Mouse (Mus musculus) telencephalon, adult 2 months (tissue): ENCODE data around the gene Gm6401.
"Not testable (repeated sequence)": the region's sequence is repeated elsewhere in the genome, so short reads cannot be mapped to it uniquely, and the experiment has no call there.

Experiments used
- DNase-seq: peaks from one replicate; pipeline ENCODE4 v3.0.0-alpha.2; 2011; ENCODE audit warnings: low read depth, low spot score

Gene Gm6401

DNA sequence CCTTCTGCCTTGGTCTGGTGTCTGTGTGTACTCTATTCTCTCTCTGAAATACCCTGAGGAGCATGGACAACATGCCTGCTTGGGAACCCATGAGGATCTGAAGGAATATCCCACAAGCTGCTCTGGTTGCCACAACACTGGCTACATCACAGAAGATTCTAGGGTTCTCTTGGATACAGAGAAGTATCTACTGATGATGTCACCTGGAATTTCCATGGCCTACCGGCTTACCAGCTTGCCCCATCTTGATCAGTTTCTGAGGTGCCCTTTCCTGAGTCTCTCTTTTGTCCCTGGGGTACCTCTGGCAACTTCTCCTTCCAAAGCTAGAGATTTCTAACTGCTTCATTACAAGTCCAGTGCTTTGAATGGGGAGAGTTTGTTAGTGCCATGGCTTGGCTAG lies at the start of gene Gm6401:
TSS of gene Gm6401 (minus strand) at position 101 of the 400 bp plus-strand sequence.
- not testable (repeated sequence) for DNase-seq

DNA sequence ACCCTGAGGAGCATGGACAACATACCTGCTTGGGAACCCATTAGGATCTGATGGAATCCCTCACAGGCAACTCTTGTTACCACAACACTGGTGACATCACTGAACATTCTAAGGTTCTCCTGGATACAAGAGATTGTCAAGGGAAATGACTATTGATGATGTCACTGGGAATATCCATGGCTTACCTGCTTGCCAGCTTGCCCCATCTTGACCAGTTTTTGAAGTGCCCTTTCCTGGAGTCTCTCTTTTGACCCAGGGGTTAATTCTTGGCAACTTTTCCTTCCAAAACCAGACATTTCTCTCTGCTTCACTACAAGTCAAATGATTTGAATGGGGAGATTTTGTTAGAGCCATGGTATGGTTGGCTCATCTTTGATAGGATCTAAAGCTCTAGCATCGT lies 15.5 kb upstream of the Gm6401 start, which contains the start of gene Gm3543:
TSS of gene Gm3543 (minus strand) at position 101 of the 400 bp plus-strand sequence.
- DNase-seq: not testable (repeated sequence)

DNA sequence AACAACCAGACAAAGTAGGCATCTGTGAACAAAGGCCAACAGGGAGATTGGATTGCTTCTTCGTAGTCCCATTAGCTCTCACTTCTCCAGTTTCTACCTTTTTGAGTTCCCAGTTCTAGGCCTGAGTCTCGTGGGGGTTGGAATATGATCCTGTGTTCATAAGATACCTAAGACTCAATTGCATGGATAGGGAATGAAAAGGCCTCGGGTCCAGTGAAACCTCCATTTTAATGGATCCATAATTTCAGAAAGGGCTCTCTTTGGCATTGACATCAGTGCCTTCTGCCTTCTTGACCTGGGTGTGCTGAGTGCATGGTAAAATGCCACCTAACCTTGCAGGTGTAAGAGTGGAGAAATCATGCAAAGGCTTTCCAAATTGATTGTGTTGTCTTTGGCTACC lies 869 bp upstream of the Gm6401 start:
- DNase-seq: not testable (repeated sequence)

DNA sequence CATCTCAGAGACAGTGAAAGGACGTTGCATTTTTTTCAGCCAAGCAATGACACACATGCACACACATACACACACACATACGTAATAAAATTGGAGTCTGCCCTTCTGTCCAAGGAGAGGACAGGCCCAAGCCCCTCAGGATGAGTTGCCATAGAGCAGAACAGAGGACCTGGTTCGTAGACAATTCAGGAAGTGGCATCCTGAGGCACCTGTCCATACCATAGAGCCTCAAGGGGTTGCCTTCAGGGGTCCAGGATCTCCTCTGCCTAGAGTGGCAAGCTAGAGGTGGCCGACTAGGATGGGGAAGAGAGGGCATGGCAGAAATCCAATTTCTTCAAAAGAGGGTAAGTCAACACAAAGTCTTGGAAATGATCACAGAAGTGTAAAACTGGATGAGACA lies 3.6 kb downstream of the Gm6401 start:
- DNase-seq: not testable (repeated sequence)

DNA sequence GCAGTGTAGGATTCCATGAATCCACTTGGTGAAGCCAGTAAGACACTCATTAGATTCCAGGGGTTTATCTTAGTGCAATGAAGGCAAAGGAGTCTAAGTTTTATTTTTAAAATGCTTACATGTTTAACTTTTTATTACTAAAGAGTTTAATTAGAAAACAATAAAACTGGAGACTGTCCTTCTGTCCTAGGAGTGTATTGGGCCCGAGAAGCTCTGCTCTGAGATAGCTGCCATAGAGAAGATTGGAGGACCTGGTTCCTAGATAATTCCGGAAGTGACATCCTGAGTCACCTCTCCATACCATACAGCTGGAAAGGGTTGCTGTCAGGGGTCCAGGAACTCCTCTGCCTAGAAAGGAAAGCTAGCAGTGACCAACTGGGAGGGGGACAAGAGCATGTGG lies 24.0 kb downstream of the Gm6401 start, which contains the start of gene 1700024B05Rik:
TSS of gene 1700024B05Rik (plus strand) at position 301 of the 400 bp plus-strand sequence.
- not testable (repeated sequence) for DNase-seq

DNA sequence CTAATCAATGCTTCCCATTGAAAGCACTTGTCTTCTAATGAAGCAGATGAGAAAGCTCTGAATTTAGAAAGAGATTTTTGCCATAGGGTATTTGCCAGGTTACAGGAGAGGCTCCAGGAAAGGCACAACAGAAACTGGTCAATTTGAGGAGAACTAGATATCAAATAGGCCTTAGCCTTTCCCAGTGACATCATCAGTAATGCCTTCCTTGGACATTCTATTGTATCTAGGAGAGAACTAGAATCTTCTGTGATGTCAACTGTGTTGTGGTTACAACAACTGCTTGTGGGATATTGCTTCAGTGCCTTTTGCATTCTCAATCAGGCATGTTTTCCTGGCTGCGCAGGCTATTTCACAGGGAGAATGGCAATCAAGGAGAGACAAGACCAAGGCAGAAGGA lies 43.1 kb downstream of the Gm6401 start, which contains the start of gene 1700049E17Rik1:
TSS of gene 1700049E17Rik1 (plus strand) at position 301 of the 400 bp plus-strand sequence.
- not testable (repeated sequence) for DNase-seq
